In the genomic region with DNA sequence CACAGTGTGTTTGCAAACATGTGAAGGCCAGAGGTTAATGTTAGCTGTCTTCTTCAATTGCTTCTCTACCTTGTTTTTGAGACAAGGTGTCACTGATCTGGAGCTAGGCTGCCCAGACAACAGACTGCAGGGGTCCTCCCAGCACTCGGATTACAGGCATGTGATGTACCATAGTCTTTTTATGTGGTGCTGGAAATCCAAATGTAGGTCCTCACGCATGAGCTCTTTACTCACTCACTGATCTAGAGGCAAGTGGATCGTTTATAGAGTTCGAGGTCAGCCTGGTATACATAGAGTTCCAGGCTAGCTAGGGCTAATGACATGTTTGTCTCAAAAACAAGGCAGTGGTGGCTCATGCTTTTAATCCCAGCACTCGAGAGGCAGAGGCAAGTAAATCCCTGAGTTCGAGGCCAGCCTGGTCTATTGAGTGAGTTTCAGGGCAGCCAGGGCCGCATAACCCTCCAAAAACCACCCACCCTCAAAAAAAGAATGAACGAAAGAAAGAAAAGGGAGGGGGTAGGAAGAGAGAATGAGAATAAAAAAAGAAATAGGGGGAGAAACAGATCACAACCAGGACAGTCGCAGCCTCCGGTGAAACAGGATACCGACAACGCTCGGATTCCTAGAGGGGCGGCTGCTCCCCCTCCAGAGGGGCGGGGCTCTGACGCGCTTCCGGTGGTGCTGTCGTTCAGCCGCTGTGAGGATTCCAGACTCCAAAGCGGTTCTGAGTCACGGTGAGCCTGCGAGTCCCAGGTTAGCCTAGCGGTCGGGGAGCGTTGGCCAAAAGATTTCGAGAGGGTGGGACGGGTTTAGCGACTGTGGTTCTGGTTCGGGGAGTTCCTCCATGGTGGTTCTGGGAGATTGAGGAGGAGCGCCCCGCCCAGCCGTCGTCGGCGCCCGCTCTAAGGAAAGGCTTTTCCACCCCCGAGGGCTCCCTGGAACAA, we compare ENCODE assay signal across 7 mouse cellular contexts. TPM values are rescaled to one million over a fixed set of nuclear protein-coding genes. Genes with fewer than 3 reads are reported as not detected.
DNase-seq lines count a peak whose midpoint lies in the region; ATAC-seq lines count a peak whose summit lies in the region.

A gene (plus strand): TSS at position 649 of the 944 bp plus-strand sequence.

- WGBS in intestine, embryonic 16.5 days: 6% methylated on average over 38 of the region's 38 CpGs
- 7% methylated on average over 38 of the region's 38 CpGs for WGBS in midbrain, embryonic 11.5 days

- H3K9ac ChIP-seq in intestine, embryonic 16.5 days (ENCODE audit: low read depth, low read length): peak within 1 kb of the TSS; percentile 71
- H3K9ac ChIP-seq in midbrain, embryonic 11.5 days (ENCODE audit: low read length): peak within 1 kb of the TSS; percentile 74

- H3K4me1 ChIP-seq in intestine, embryonic 16.5 days (ENCODE audit: control insufficient read depth, insufficient read depth, low read length): peaks cover 11% of the 10 kb centered on the region; the same call in 1 of the 2 replicates
- peaks cover 7% of the 10 kb centered on the region for H3K4me1 ChIP-seq in midbrain, embryonic 11.5 days (ENCODE audit: control insufficient read depth, insufficient read depth, low read length)

- H3K27me3 ChIP-seq in intestine, embryonic 16.5 days (replicated peaks; ENCODE audit: control insufficient read depth, insufficient read depth, low read length): no peaks in the 10 kb centered on the region
- no peaks in the 10 kb centered on the region for H3K27me3 ChIP-seq in midbrain, embryonic 11.5 days (ENCODE audit: control insufficient read depth, insufficient read depth, low read length)

- peak; percentile 90 for DNase-seq in adrenal gland, adult 8-10 months
- DNase-seq in embryo, embryonic 9.5 days (ENCODE audit: extremely low spot score): peak; percentile 91
- DNase-seq in gastrocnemius, postnatal 4 days (ENCODE audit: low spot score in 2 of 2): peak; percentile 82 to 89
- peak; percentile 87 to 90 for DNase-seq in left cerebral cortex, postnatal 36 days (ENCODE audit: low spot score in 2 of 2)
- peak; percentile 99 for DNase-seq in midbrain, embryonic 11.5 days (ENCODE audit: low spot score, missing footprints)
- DNase-seq in skeletal muscle tissue, adult 2 months (ENCODE audit: low read depth, low spot score): peak; percentile 84

- peak within 1 kb of the TSS; percentile 59 for H3K4me3 ChIP-seq in intestine, embryonic 16.5 days (ENCODE audit: low read length)
- H3K4me3 ChIP-seq in midbrain, embryonic 11.5 days (ENCODE audit: low read depth, low read length): peak within 1 kb of the TSS; percentile 68

- H3K9me3 ChIP-seq in intestine, embryonic 16.5 days (ENCODE audit: control insufficient read depth, low read length): no peaks in the 10 kb centered on the region
- H3K9me3 ChIP-seq in midbrain, embryonic 11.5 days (ENCODE audit: control insufficient read depth, low read length): no peaks in the 10 kb centered on the region

- ATAC-seq in intestine, embryonic 16.5 days: peak; percentile 99
- peak; percentile 97 for ATAC-seq in midbrain, embryonic 11.5 days (ENCODE audit: low FRiP score)

- H3K27ac ChIP-seq in intestine, embryonic 16.5 days (ENCODE audit: low read length): peak within 1 kb of the TSS; percentile 88
- peak within 1 kb of the TSS; percentile 60 for H3K27ac ChIP-seq in midbrain, embryonic 11.5 days (ENCODE audit: low read depth, low read length)

- H3K4me2 ChIP-seq in intestine, embryonic 16.5 days (ENCODE audit: low read depth, low read length): peak within 1 kb of the TSS; percentile 58
- peak within 1 kb of the TSS; percentile 65 for H3K4me2 ChIP-seq in midbrain, embryonic 11.5 days

- H3K36me3 ChIP-seq in intestine, embryonic 16.5 days (ENCODE audit: control insufficient read depth, insufficient read depth, low read length): no peaks in the 10 kb centered on the region; the same call in 1 of the 2 replicates
- peaks cover 4% of the 10 kb centered on the region; the same call in 1 of the 2 replicates for H3K36me3 ChIP-seq in midbrain, embryonic 11.5 days (ENCODE audit: control insufficient read depth, insufficient read depth, low read length)

- intact Hi-C loops in left cerebral cortex, postnatal 36 days (cut with DNase I): loop anchor here (2.0 to 10.0 kb wide), 3 partner anchors 32 to 322 kb away; a partner anchor contains a TSS

RNA-seq across cellular contexts. Expression of the gene that starts here (rescaled TPM):
- 10 to 100 TPM; 16.7 to 18.8 (median 17.1) TPM for total RNA-seq in adrenal gland, adult 8-10 months (2022)
- 10 to 100 TPM; 19.6 to 23.0 TPM for total RNA-seq in gastrocnemius, postnatal 4 days (2021)
- polyA plus RNA-seq in intestine, embryonic 16.5 days (2015; fragmentation: Nextera tagmentation; extraction: Ambion mirVana): 40.8 and 44.2 TPM in 2 replicates
- 10 to 100 TPM; 16.1 to 16.4 TPM for total RNA-seq in left cerebral cortex, postnatal 36 days (2021)
- polyA plus RNA-seq in midbrain, embryonic 11.5 days (2014; fragmentation: Nextera tagmentation; extraction: Ambion mirVana): 113 and 122 TPM in 2 replicates

Comparison
In these comparisons a context has a peak if more than half of its experiments do, and no peak if none do; other contexts are left out.
1. Peak in every context shown above with its lines: DNase-seq, ATAC-seq, H3K4me3 ChIP-seq and H3K27ac ChIP-seq.